Mouse (Mus musculus): ENCODE results near the gene Efcab12.

- no peak for TF ChIP-seq MYC (IDR thresholded peaks at IDR 0.05; ENCODE audit: low read depth, low read length)
- no peak for TF ChIP-seq CTCF (conservative IDR thresholded peaks at IDR 0.05 in 1 of 2, IDR thresholded peaks at IDR 0.05 in 1 of 2; ENCODE audit: low read depth in 2 of 2, low read length in 2 of 2)
- no peak for TF ChIP-seq MAFK (IDR thresholded peaks at IDR 0.05; ENCODE audit: insufficient replicate concordance, low read length)
- TF ChIP-seq EP300 (IDR thresholded peaks at IDR 0.05; ENCODE audit: low read length): no peak
- TF ChIP-seq ZMIZ1 (IDR thresholded peaks at IDR 0.05; ENCODE audit: low read depth, low read length): no peak
- TF ChIP-seq USF1 (IDR thresholded peaks at IDR 0.05; ENCODE audit: low read depth, low read length): no peak
- TF ChIP-seq MEF2A (IDR thresholded peaks at IDR 0.05; ENCODE audit: borderline replicate concordance, low read depth, low read length): no peak
- TF ChIP-seq POLR2A (IDR thresholded peaks at IDR 0.05; ENCODE audit: low read depth, low read length): no peak
- no peak for TF ChIP-seq ZNF384 (IDR thresholded peaks at IDR 0.05; ENCODE audit: low read depth, low read length)
- no peak for TF ChIP-seq ZKSCAN1 (IDR thresholded peaks at IDR 0.05; ENCODE audit: borderline replicate concordance, low read depth, low read length)
- TF ChIP-seq USF2 (conservative IDR thresholded peaks at IDR 0.05; ENCODE audit: low read depth, low read length): no peak
Measured at GRCm38 (mm10) chr6:115853985-115854384, 15.8 kb upstream of the Efcab12 start.

Measured in CH12.LX (cell line).